Mouse (Mus musculus) myocyte (in vitro differentiated cells): Measurements from ENCODE around the gene Rgs3.

Experiments used
- CEBPB ChIP-seq: IDR thresholded peaks from 2 replicates; pipeline ENCODE4 v1.6.1; 2011; ENCODE audit warnings: mild to moderate bottlenecking, moderate library complexity; ENCODE audit not compliant: poor library complexity, insufficient read depth, severe bottlenecking
- E2F4 ChIP-seq: IDR thresholded peaks from one replicate; pipeline ENCODE4 v1.6.1; 2011; ENCODE audit warnings: mild to moderate bottlenecking, control low read depth, moderate library complexity; ENCODE audit not compliant: insufficient read depth
- MAX ChIP-seq: IDR thresholded peaks from one replicate; pipeline ENCODE4 v1.6.1; 2011; ENCODE audit warnings: low read depth, mild to moderate bottlenecking, control low read depth
- POLR2A ChIP-seq: IDR thresholded peaks from one replicate; pipeline ENCODE4 v1.6.1; 2011; ENCODE audit warnings: low read depth, mild to moderate bottlenecking, control low read depth, moderate library complexity; ENCODE audit not compliant: insufficient read length
- SRF ChIP-seq: IDR thresholded peaks from one replicate; pipeline ENCODE4 v1.6.1; 2011; ENCODE audit warnings: low read depth; ENCODE audit not compliant: control insufficient read depth, insufficient read length
- TCF12 ChIP-seq: IDR thresholded peaks from one replicate; pipeline ENCODE4 v1.6.1; 2011; ENCODE audit warnings: mild to moderate bottlenecking, control low read depth; ENCODE audit not compliant: poor library complexity, insufficient read depth, severe bottlenecking
- TCF3 ChIP-seq: IDR thresholded peaks from one replicate; pipeline ENCODE4 v1.6.1; 2011; ENCODE audit warnings: low read depth, control low read depth; ENCODE audit not compliant: insufficient read length

DNA sequence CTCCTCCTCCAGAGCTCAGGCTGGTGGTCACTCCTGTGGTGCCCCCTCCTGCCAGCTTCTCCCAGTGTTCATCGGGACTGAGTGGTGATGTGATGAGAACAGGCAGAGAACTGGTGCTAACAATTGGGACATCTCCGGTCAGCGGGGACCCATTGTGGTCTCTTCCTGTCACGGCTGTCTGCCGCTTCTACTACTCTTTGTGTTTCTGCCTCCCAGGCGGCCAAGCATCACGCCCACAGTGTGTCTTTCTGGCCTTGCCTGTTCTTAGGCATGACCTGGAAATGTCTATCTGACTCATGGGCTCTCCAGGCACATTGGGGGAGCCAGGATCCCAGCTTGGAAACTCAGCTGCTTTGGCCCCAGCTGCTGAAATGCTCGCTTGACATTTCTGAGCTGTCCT is 83.8 kb downstream of the Rgs3 start:
- TF ChIP-seq POLR2A (no peak), TCF12 (no peak), CEBPB (no peak), E2F4 (no peak), SRF (no peak), TCF3 (no peak), MAX (no peak)
